Mouse (Mus musculus): ENCODE results near the gene Hoxc8. TPM values are rescaled to one million over a fixed set of nuclear protein-coding genes. Genes with fewer than 3 reads are reported as not detected.

The Hoxc8 gene
- total RNA-seq, 2 experiments from 2014 or later = 17.0 to 21.0 TPM

GRCm38 (mm10) chr15:102981379-102982288 is 8.8 kb upstream of the Hoxc8 start:
- DNase-seq = no peak

- no peak for DNase-seq
These were observed 6.7 kb upstream of the Hoxc8 start for GRCm38 (mm10) chr15:102983716-102984115.

DNA sequence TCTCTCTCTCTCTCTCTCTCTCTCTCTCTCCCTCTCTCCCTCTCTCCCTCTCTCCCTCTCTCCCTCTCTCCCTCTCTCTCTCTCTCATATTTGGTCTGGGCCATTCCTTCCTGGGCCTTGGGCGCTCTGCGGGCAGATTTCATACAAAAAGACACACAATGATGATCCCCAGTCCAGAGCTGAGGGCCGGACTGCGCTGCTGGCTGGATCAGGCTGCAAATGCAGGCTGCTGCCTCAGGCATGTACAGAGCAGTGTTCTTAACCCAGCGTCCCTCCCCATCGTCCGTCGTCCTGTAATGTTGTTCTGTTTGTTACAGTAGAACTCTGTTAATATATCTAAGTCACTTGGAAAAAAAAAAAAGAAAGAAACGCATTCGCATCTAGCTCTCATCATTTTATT is 5.9 kb upstream of the Hoxc8 start:
- no peak for DNase-seq

DNA sequence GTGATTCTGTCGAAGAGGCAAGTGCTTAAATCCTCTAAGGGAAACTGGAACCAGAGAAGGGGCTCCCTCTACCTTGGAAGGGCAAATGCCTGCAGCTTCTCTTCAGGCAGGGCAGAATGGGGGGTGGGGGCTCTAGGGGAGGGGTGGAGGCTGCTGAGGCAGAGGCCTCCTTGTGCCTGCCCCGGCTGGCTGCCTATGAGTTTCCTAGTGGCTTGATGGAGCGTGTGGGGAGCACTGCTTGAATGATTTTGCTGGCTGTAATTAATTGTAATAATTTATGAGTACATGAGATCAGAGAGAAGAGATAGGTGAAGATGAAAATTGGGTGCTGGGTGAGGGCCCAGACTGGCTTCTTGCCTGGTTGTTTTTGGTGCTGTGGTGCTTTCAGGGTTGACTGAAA is 5.5 kb upstream of the Hoxc8 start:
- DNase-seq = no peak

DNA sequence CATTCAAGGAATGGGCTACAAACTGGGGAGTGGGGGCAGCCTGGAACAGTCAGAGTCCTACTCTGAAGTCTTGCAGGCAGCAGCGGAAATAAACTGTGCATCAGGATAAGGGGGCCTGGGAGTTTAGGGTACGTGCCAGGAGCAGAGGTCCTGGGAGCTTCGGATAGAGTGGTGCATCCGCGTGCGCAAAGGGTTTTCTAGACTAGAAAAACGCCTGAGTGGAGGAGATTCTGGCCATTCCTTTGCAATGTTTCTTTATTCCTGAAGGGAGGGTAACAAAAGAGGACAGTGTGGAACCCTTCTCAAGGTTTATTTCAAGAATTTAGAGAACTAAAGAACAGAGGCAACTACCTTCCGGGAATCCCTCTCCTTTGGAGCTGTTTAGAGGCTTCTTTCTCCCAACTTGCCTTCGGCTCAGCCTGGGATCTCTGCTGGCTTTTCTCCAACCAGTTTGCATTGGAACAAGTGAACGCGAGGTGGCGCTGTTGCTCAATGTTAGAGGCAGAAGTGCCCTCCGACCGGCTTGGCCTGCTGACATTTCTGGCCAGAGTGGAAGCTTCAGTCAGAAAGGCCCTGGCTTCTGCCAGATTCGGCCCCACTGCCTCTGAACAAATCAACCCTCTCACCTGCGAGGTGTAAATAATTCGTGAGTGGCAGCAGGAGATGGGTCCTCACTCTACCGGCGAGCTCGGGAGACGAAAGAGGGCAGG is 3.1 kb upstream of the Hoxc8 start:
- DNase-seq = peak; percentile 96

GRCm38 (mm10) chr15:102988078-102988477 is 2.3 kb upstream of the Hoxc8 start:
- DNase-seq = no peak

DNA sequence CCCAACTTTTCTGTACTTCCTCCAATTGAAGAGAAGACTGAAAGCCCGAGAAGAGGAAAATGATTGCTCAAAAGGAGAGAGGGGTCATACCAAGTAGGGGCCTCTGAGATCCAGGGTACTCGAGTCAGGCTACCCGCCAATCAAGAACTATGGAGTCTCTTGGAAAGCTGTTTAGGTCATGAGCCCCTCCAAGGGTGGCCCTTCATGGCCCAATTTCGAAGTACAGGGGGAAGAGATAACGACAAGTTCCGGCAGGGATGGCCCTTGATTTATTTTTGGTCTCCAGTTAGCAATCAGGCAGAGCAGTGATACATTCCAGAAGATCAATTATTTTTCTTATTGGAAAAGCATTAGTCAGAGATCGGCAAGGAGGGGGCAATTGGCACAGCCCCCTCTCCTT is 1.4 kb downstream of the Hoxc8 start:
- DNase-seq = no peak

GRCm38 (mm10) chr15:102992206-102992605 is 1.8 kb downstream of the Hoxc8 start:
- no peak for DNase-seq

GRCm38 (mm10) chr15:102992863-102993262 is 2.5 kb downstream of the Hoxc8 start:
- no peak for DNase-seq

GRCm38 (mm10) chr15:102996548-102996947 is 6.1 kb downstream of the Hoxc8 start:
- no peak for DNase-seq

DNA sequence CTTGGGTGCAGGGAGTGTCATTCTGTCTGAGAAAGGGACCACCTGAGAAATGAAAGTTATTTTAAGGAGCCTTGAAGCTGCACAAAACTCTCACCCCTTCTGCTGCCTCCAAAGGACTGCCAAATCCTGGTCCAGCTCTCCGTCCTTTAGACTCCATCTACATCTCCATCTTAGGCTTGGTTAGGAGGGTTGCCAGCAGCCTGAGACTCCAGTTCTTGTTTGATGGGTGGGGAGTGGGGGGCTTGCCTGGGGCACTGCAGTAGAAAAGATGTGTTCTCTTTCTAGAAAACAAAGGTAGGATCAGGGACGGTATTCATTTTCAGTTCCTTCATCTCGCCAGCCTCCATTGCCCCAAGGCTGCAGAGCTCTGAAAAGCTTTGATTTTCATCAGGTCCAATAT is 7.0 kb downstream of the Hoxc8 start:
- DNase-seq = no peak

GRCm38 (mm10) chr15:102997939-102998355 is 7.5 kb downstream of the Hoxc8 start, which contains the start of gene Hoxc6:
Gene Hoxc6 (plus strand): TSS chr15:102998257.
- DNase-seq = peak; percentile 64

GRCm38 (mm10) chr15:102998608-102999182 is 8.3 kb downstream of the Hoxc8 start:
- no peak for DNase-seq

- peak; percentile 92 for DNase-seq
These were observed 8.9 kb downstream of the Hoxc8 start for GRCm38 (mm10) chr15:102999183-102999831.

GRCm38 (mm10) chr15:102999955-103000354 is 9.5 kb downstream of the Hoxc8 start:
- DNase-seq = peak; percentile 62

GRCm38 (mm10) chr15:103000501-103000901 is 10.1 kb downstream of the Hoxc8 start:
- no peak for DNase-seq

GRCm38 (mm10) chr15:103001370-103001769 is 11.0 kb downstream of the Hoxc8 start:
- no peak for DNase-seq

GRCm38 (mm10) chr15:103002156-103002555 is 11.7 kb downstream of the Hoxc8 start:
- peak; percentile 63 for DNase-seq

DNA sequence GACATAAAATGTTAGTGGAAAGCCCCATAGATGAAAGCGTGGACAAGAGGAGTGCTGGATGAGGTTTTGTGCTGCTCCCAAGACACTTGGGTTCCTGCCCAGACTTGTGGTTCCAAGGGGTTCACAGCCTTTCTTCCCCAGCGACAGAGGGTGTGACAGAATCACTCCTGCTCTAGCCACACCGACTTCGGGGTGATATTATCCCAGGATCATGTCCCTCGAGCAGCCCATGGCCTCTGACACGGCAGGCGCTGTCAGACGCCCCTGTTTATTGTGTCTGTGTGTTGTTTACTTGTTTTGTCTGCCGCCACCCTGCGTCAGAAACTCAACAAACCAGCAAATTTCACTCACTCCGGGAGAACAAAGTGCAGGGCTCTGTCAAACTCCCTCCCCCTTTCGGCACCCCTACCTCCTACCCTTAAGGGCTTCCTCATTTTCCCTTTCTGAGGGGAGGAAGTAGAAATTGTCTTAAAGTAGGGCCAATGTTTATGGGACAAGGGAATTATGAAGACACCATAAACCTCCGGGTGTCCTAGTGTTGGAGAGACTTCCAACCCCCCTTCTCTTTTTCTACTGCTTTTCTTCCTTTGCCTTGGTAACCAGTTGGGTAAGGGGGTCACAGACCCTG is 12.5 kb downstream of the Hoxc8 start:
- DNase-seq = peak; percentile 57

DNA sequence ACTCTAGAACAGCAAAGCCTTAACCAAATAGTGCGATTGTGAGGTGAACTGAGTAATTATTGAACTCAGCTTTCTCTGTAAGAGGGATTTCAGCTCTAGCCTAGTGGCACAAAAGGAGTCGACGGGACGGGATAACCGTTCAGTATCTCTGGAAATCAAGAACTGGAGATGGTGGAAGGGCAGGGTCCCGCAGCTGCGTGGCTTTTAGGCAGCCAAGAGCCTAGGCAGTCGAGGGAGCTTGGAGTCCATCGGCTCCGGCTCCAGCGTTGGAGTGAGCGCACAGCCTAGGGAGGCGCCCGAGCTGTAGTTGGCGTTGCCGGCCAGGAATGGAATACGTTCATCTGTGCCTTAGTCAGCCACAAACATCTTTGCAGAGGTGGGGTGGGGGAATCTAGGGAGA is 14.9 kb downstream of the Hoxc8 start:
- peak; percentile 74 for DNase-seq

DNA sequence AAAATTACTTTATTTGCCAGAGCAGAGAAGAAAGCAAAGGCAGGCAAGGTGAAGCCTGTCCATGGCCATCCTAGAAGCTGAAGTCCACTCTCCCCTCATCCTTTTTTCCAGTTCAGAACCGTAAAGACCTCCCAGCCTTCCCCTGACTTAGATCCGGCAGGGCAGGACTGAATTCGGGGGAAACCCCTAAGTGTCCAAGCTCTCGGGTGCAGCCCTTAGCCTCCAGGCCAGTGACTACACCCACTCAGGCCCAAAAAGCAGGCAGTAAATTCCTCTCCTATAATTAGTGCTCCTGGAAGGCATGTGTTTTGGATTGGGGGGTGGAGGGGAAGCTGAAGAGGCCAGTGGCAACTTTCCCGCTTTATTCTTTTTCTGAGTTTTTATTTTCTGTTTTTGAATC is 15.4 kb downstream of the Hoxc8 start:
- DNase-seq = no peak

DNA sequence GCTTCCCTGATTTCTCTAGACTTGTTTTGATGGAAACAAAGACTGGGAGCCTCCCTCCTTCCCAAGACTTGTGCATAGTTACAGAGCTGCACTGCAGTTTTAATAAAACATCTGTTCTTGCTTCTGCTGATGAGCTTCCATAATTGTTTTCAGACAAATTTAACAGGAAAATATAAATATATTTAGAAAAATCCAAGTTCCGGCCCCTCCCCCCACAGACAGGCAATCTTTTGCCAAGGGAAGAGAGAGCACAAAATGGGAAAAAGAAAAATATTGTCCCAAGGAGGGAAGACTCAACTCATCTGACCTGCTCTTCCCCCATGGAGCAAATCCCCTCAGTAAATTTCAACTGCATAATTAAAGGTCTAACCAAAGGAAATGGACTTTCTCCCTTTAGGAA is 15.9 kb downstream of the Hoxc8 start:
- no peak for DNase-seq

Measured in adrenal gland, postnatal 10 days (tissue).